Mouse (Mus musculus) megakaryocyte, embryonic 14.5 days (primary cell): ENCODE results near the gene Rnf111.

ENCODE experiments used
- FLI1 ChIP-seq: IDR thresholded peaks from 2 replicates; pipeline ENCODE4 v1.6.1; 2012; ENCODE audit warnings: low read length, inconsistent platforms, mixed read lengths
- GATA1 ChIP-seq: IDR thresholded peaks from 3 replicates; pipeline ENCODE4 v1.6.1; 2012; ENCODE audit warnings: mixed read lengths, low read length, inconsistent platforms, borderline replicate concordance

DNA sequence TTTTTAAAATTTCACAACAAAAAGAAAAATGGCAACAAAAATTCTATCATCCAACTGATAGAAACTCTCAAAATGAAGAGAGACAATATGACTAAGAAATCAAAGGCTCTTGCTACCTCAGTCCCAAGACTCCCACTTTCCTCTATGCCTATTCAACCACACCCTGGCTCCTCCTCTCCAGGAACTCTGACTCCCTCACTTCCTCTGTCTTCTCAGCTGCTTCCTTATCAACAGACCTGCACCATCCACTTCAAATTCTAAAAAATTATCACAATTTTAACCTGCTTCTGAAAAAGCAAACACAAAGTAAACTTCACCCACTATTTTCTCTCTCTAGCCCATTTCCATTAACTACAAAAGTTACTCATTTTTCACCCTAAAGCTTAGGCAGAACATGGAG is 6.5 kb downstream of the Rnf111 start:
- no peak for TF ChIP-seq FLI1
- TF ChIP-seq GATA1 = no peak
